ENCODE assay signal across 16 mouse cellular contexts in genomic region chr15:94248386-94248785, GRCm38 (mm10).
DNase-seq lines count a peak whose midpoint lies in the region; ATAC-seq lines count a peak whose summit lies in the region.
"Had no signal": no experiment of that assay in that cellular context is flagged by ENCODE, and none has a peak within 500 bp of the region (broad histone marks: within the 10 kb centered on the region; RNA-seq: fewer than 3 reads in every experiment).

No protein-coding gene starts in this region.

- H3K27me3 ChIP-seq in heart, embryonic 13.5 days (replicated peaks): no peaks in the 10 kb centered on the region
- H3K27me3 ChIP-seq: embryonic facial prominence, embryonic 12.5 days; hindbrain, embryonic 13.5 days; limb, embryonic 13.5 days had no signal

- H3K36me3 ChIP-seq in heart, embryonic 13.5 days: no peaks in the 10 kb centered on the region
- H3K36me3 ChIP-seq: embryonic facial prominence, embryonic 12.5 days; hindbrain, embryonic 13.5 days; limb, embryonic 13.5 days had no signal

- no peak overlapping the region for H3K4me2 ChIP-seq in heart, embryonic 13.5 days
- H3K4me2 ChIP-seq: embryonic facial prominence, embryonic 12.5 days; hindbrain, embryonic 13.5 days; limb, embryonic 13.5 days had no signal

- H3K4me1 ChIP-seq in heart, embryonic 13.5 days: peaks cover 50% of the 10 kb centered on the region
- H3K4me1 ChIP-seq: hindbrain, embryonic 13.5 days had no signal

- peak overlapping the region; percentile 77 for H3K27ac ChIP-seq in heart, embryonic 13.5 days (replicated peaks)
- H3K27ac ChIP-seq: embryonic facial prominence, embryonic 12.5 days; hindbrain, embryonic 13.5 days; limb, embryonic 13.5 days had no signal

- H3K9me3 ChIP-seq in heart, embryonic 13.5 days: no peaks in the 10 kb centered on the region
- H3K9me3 ChIP-seq: embryonic facial prominence, embryonic 12.5 days; hindbrain, embryonic 13.5 days; limb, embryonic 13.5 days had no signal

- H3K4me3 ChIP-seq in heart, embryonic 13.5 days: no peak overlapping the region
- H3K4me3 ChIP-seq: embryonic facial prominence, embryonic 12.5 days; hindbrain, embryonic 13.5 days; limb, embryonic 13.5 days had no signal

- no peak overlapping the region for H3K9ac ChIP-seq in heart, embryonic 13.5 days
- H3K9ac ChIP-seq: embryonic facial prominence, embryonic 12.5 days; hindbrain, embryonic 13.5 days; limb, embryonic 13.5 days had no signal

- 62% methylated on average over 6 of the region's 6 CpGs for WGBS in heart, embryonic 13.5 days

- ATAC-seq in heart, embryonic 13.5 days (ENCODE audit: extremely low read depth, insufficient number of reproducible peaks, low FRiP score, low TSS enrichment): no peak
- ATAC-seq: forebrain, embryonic 16.5 days had no signal

- peak; percentile 18 for DNase-seq in embryo, embryonic 11 days
- DNase-seq in embryo, embryonic 9.5 days (ENCODE audit: extremely low spot score): no peak
- DNase-seq in ovary, adult 18-20 months (ENCODE audit: low spot score): peak; percentile 24
- DNase-seq in ovary, postnatal 14 days (ENCODE audit: low spot score): no peak
- DNase-seq in testis, postnatal 10 days (ENCODE audit: low spot score): peak; percentile 76
- no peak for DNase-seq in left cerebral cortex, adult 18-20 months (ENCODE audit: low spot score in 2 of 2)
- no peak for DNase-seq in cerebellum, adult 9-10 months
- DNase-seq: adrenal gland, adult 2 months; cerebellum, adult 11 months; right cerebral cortex, postnatal 14 days; thymus, postnatal 25 days had no signal

Comparison
In these comparisons a context has a peak if more than half of its experiments do, and no peak if none do; other contexts are left out.
1. DNase-seq: peak in embryo, embryonic 11 days (single experiment), ovary, adult 18-20 months (single experiment) and testis, postnatal 10 days (single experiment); none in embryo, embryonic 9.5 days (single experiment), ovary, postnatal 14 days (single experiment), left cerebral cortex, adult 18-20 months (0 of 2) and cerebellum, adult 9-10 months (single experiment).